Mouse (Mus musculus) heart, adult 2 months (tissue): ENCODE results near the gene Heatr9. TPM values are rescaled to one million over a fixed set of nuclear protein-coding genes. Genes with fewer than 3 reads are reported as not detected.
"Not testable (repeated sequence)": the region's sequence is repeated elsewhere in the genome, so short reads cannot be mapped to it uniquely, and the experiment has no call there.

Experiments
- DNase-seq, 2 experiments: peaks; one replicate each; pipeline ENCODE4 v3.0.0; 2021
- H3K27ac ChIP-seq: fragments of 200-600 bp; 2 replicates; pipeline ENCODE4 v1.8.1; 2022
- H3K27me3 ChIP-seq: fragments of 200-500 bp; 2 replicates; pipeline ENCODE4 v1.6.1; 2012; ENCODE audit warnings: mild to moderate bottlenecking, low read length, inconsistent platforms, mixed read lengths; ENCODE audit not compliant: control insufficient read depth, insufficient read depth
- H3K36me3 ChIP-seq: fragments of 200-500 bp; 2 replicates; pipeline ENCODE4 v1.6.1; 2012; ENCODE audit warnings: low read length, inconsistent platforms; ENCODE audit not compliant: control insufficient read depth, insufficient read depth
- H3K4me1 ChIP-seq: fragments of 200-500 bp; 2 replicates; pipeline ENCODE4 v1.6.1; 2011; ENCODE audit warnings: low read length; ENCODE audit not compliant: control insufficient read depth, insufficient read depth
- H3K4me3 ChIP-seq: fragments of 200-600 bp; 2 replicates; pipeline ENCODE4 v1.8.1; 2022
- H3K79me2 ChIP-seq: fragments of 200-500 bp; replicated peaks from 2 replicates; pipeline ENCODE4 v1.6.1; 2012; ENCODE audit warnings: mild to moderate bottlenecking, inconsistent platforms, low read length, moderate library complexity, mixed read lengths; ENCODE audit not compliant: control insufficient read depth, insufficient read depth
- H3K9ac ChIP-seq: fragments of 200-500 bp; 2 replicates; pipeline ENCODE4 v1.6.1; 2012; ENCODE audit warnings: low read depth, mild to moderate bottlenecking, control low read depth, inconsistent platforms, low read length, mixed read lengths
- CTCF ChIP-seq: fragments of 200-600 bp; IDR thresholded peaks from 2 replicates; pipeline ENCODE4 v1.8.1; 2022; ENCODE audit warnings: antibody characterized with exemption, mild to moderate bottlenecking, moderate library complexity
- EP300 ChIP-seq: fragments of 200-500 bp; IDR thresholded peaks from 2 replicates; pipeline ENCODE4 v1.6.1; 2011; ENCODE audit warnings: low read depth, low read length, control low read depth; ENCODE audit not compliant: insufficient read depth
- POLR2A ChIP-seq: fragments of 200-500 bp; IDR thresholded peaks from 2 replicates; pipeline ENCODE4 v1.6.1; 2011; ENCODE audit warnings: mild to moderate bottlenecking, low read depth, low read length, control low read depth; ENCODE audit not compliant: insufficient read depth
- WGBS: fragments of 180-500 bp; shearing (Covaris S2); methylation state at CpG from one replicate; pipeline ENCODE4 v1.1.7; 2018; 5-methylcytosine and 5-hydroxymethylcytosine counted together
- intact Hi-C: fragments of 180-260 bp; cut with DNase I; formaldehyde crosslinking; loops from one replicate; pipeline ENCODE4 v1.15.1; 2025
- polyA plus RNA-seq: library from polyadenylated mRNA; depleted of rRNA; stranded (reverse); fragments of >200 nt; gene quantifications from 2 replicates; pipeline ENCODE4 v1.2.3, GENCODE M21; 2012
- total RNA-seq, 2 experiments: library from RNA; stranded (reverse); gene quantifications; 2 replicates each; pipeline ENCODE4 v1.2.3; 2021

The Heatr9 gene
- total and polyA plus RNA-seq, 3 experiments, result not detected

GRCm38 (mm10) chr11:83551668-83552067, 29.7 kb upstream of the Heatr9 start:
- Histone ChIP-seq H3K4me1 (no peaks in the 10 kb centered on the region; the same call in 1 of the 2 replicates), H3K36me3 (no peaks in the 10 kb centered on the region), H3K9ac (no peak overlapping the region), H3K4me3 (no peak overlapping the region), H3K79me2 (no peaks in the 10 kb centered on the region), H3K27me3 (no peaks in the 10 kb centered on the region), H3K27ac (no peak overlapping the region)
- no peak for DNase-seq
- 86% methylated on average over 5 of the region's 5 CpGs for WGBS
- TF ChIP-seq CTCF (no peak), EP300 (no peak), POLR2A (no peak)
- intact Hi-C loops, result no loop called here

DNA sequence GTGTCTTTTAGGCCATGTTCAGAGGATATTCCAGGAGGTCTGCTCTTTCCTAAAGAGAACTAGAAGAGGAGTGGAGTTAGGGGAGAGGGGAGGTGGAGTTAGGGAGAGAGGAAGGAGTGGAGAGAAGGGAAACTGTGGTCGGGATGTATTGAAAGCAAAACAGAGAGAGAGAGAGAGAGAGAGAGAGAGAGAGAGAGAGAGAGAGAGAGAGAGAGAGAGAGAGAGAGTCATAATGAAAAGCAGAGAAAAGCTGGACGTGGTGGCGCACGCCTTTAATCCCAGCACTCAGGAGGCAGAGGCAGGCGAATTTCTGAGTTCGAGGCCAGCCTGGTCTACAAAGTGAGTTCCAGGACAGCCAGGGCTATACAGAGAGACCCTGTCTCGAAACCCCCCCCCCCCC, 29.1 kb upstream of the Heatr9 start:
- H3K79me2 ChIP-seq, H3K4me3 ChIP-seq, H3K27ac ChIP-seq, DNase-seq, intact Hi-C loops, H3K4me1 ChIP-seq, H3K36me3 ChIP-seq, H3K27me3 ChIP-seq, H3K9ac ChIP-seq: not testable (repeated sequence)
- WGBS, result 81% methylated on average over 7 of the region's 7 CpGs

GRCm38 (mm10) chr11:83550186-83550632, 28.2 kb upstream of the Heatr9 start:
- no peaks in the 10 kb centered on the region for H3K36me3 ChIP-seq
- H3K27ac ChIP-seq, result no peak overlapping the region
- no peak for TF ChIP-seq EP300
- no peak for TF ChIP-seq CTCF
- no peaks in the 10 kb centered on the region for H3K27me3 ChIP-seq
- H3K9ac ChIP-seq, result no peak overlapping the region
- DNase-seq, result no peak
- H3K79me2 ChIP-seq, result no peaks in the 10 kb centered on the region
- H3K4me1 ChIP-seq, result no peaks in the 10 kb centered on the region
- 71% methylated on average over 5 of the region's 5 CpGs for WGBS
- intact Hi-C loops, result no loop called here
- no peak overlapping the region for H3K4me3 ChIP-seq

GRCm38 (mm10) chr11:83544214-83544613, 22.2 kb upstream of the Heatr9 start:
- TF ChIP-seq CTCF, result no peak
- TF ChIP-seq POLR2A, result no peak
- no peak for TF ChIP-seq EP300
- WGBS, result 55% methylated on average over 3 of the region's 3 CpGs
- Histone ChIP-seq H3K4me1 (no peaks in the 10 kb centered on the region), H3K36me3 (no peaks in the 10 kb centered on the region), H3K27ac (no peak overlapping the region), H3K79me2 (no peaks in the 10 kb centered on the region), H3K9ac (no peak overlapping the region), H3K27me3 (no peaks in the 10 kb centered on the region), H3K4me3 (no peak overlapping the region)
- no peak for DNase-seq
- intact Hi-C loops, result no loop called here

DNA sequence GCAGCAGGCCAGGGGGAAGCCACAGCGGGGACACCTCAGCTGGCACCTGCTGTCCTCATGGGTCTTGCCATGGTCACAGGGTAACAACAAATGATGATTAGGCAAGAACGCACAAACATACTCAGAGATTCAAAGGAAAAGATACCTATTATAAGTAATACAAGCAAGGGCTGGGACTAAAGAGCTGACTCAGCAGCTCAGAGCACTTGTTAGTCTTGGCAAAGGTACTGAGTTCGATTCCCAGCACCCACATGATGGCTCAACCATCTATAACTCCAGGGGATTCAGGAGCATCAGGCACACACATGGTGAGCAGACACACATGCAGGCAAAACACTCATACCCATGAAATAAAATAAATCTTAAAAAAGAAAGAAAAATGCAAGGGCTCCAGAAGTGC, 19.4 kb upstream of the Heatr9 start:
- Histone ChIP-seq H3K27me3 (no peaks in the 10 kb centered on the region), H3K27ac (no peak overlapping the region), H3K79me2 (no peaks in the 10 kb centered on the region), H3K4me3 (no peak overlapping the region), H3K9ac (no peak overlapping the region), H3K36me3 (no peaks in the 10 kb centered on the region), H3K4me1 (no peaks in the 10 kb centered on the region)
- 85% methylated on average over 3 of the region's 3 CpGs for WGBS
- TF ChIP-seq EP300 (no peak), POLR2A (no peak), CTCF (no peak)
- intact Hi-C loops, result no loop called here
- DNase-seq, result no peak

- TF ChIP-seq POLR2A (no peak), CTCF (no peak), EP300 (no peak)
- Histone ChIP-seq H3K27me3 (no peaks in the 10 kb centered on the region), H3K4me3 (no peak overlapping the region), H3K27ac (no peak overlapping the region), H3K4me1 (no peaks in the 10 kb centered on the region), H3K36me3 (no peaks in the 10 kb centered on the region), H3K9ac (no peak overlapping the region), H3K79me2 (no peaks in the 10 kb centered on the region)
- intact Hi-C loops, result no loop called here
- peak in 1 of 2 experiments; percentile 20 for DNase-seq
- 88% methylated on average over 2 of the region's 2 CpGs for WGBS
Measured at GRCm38 (mm10) chr11:83540931-83541330, 19.0 kb upstream of the Heatr9 start.
